Mouse (Mus musculus) hindbrain, embryonic 12.5 days (tissue): ENCODE data around the gene Snx3. TPM values are rescaled to one million over a fixed set of nuclear protein-coding genes. Genes with fewer than 3 reads are reported as not detected.
A peak's percentile ranks its signal among the peaks of the same experiment; 100 is the strongest.

Experiments used
- ATAC-seq: fragments of 200-750 bp; cut with Nextera tagmentation; 2 replicates; pipeline ENCODE4 v1.8.0; 2017; ENCODE audit warnings: moderate TSS enrichment; ENCODE audit not compliant: low FRiP score
- H3K27ac ChIP-seq: fragments of 300-500 bp; sonication (generic); 2 replicates; pipeline ENCODE4 v1.5.1; 2016; ENCODE audit warnings: mild to moderate bottlenecking
- H3K27me3 ChIP-seq: fragments of 300-500 bp; sonication (generic); 2 replicates; pipeline ENCODE4 v1.6.1; 2016; ENCODE audit warnings: mild to moderate bottlenecking
- H3K36me3 ChIP-seq: fragments of 300-500 bp; sonication (generic); 2 replicates; pipeline ENCODE4 v1.6.1; 2016; ENCODE audit warnings: mild to moderate bottlenecking
- H3K4me1 ChIP-seq: fragments of 300-500 bp; sonication (generic); 2 replicates; pipeline ENCODE4 v1.6.1; 2016
- H3K4me2 ChIP-seq: fragments of 300-500 bp; sonication (generic); replicated peaks from 2 replicates; pipeline ENCODE4 v1.6.1; 2016; ENCODE audit warnings: mild to moderate bottlenecking
- H3K4me3 ChIP-seq: fragments of 300-500 bp; sonication (generic); 2 replicates; pipeline ENCODE4 v1.5.1; 2016; ENCODE audit warnings: mild to moderate bottlenecking
- H3K9ac ChIP-seq: fragments of 300-500 bp; sonication (generic); 2 replicates; pipeline ENCODE4 v1.6.1; 2016; ENCODE audit warnings: mild to moderate bottlenecking, moderate library complexity
- H3K9me3 ChIP-seq: fragments of 300-500 bp; sonication (generic); replicated peaks from 2 replicates; pipeline ENCODE4 v1.6.1; 2016; ENCODE audit warnings: mild to moderate bottlenecking
- WGBS: fragments of 180-500 bp; shearing (Covaris S2); methylation state at CpG from one replicate; pipeline ENCODE4 v1.1.7; 2016; 5-methylcytosine and 5-hydroxymethylcytosine counted together
- polyA plus RNA-seq: library from polyadenylated mRNA; unstranded; fragments of >200 nt; fragmentation: Nextera tagmentation; extraction: Ambion mirVana; gene quantifications from 2 replicates; pipeline ENCODE4 v1.2.1, GENCODE M21; 2016

Snx3 gene
- 242 and 249 TPM in 2 replicates for polyA plus RNA-seq

- Histone ChIP-seq H3K27me3 (no peaks in the 10 kb centered on the region), H3K4me3 (peak within 1 kb of the TSS; percentile 88), H3K9ac (peak within 1 kb of the TSS; percentile 95), H3K36me3 (no peaks in the 10 kb centered on the region), H3K4me2 (peak within 1 kb of the TSS; percentile 64), H3K4me1 (peaks cover 2% of the 10 kb centered on the region; the same call in 1 of the 2 replicates), H3K9me3 (no peaks in the 10 kb centered on the region), H3K27ac (peak within 1 kb of the TSS; percentile 97)
- peak; percentile 96 for ATAC-seq
- WGBS: under 1% methylated on average over 68 of the region's 68 CpGs
Observed at GRCm38 (mm10) chr10:42501775-42502348, at the start of gene Snx3. TSS of gene Snx3 (plus strand) at chr10:42502030.

GRCm38 (mm10) chr10:42454266-42454665 lies 47.6 kb upstream of the Snx3 start:
- no peak for ATAC-seq
- H3K27me3 ChIP-seq: no peaks in the 10 kb centered on the region
- no peak overlapping the region for H3K9ac ChIP-seq
- H3K27ac ChIP-seq: no peak overlapping the region
- no peak overlapping the region for H3K4me2 ChIP-seq
- peaks cover 8% of the 10 kb centered on the region; the same call in 1 of the 2 replicates for H3K9me3 ChIP-seq
- peaks cover 2% of the 10 kb centered on the region for H3K4me1 ChIP-seq
- peaks cover 10% of the 10 kb centered on the region; the same call in 1 of the 2 replicates for H3K36me3 ChIP-seq
- 85% methylated on average over 11 of the region's 11 CpGs for WGBS
- H3K4me3 ChIP-seq: no peak overlapping the region

GRCm38 (mm10) chr10:42454690-42455089 lies 47.1 kb upstream of the Snx3 start:
- H3K27ac ChIP-seq: no peak overlapping the region
- no peak overlapping the region for H3K4me3 ChIP-seq
- peaks cover 11% of the 10 kb centered on the region; the same call in 1 of the 2 replicates for H3K9me3 ChIP-seq
- H3K36me3 ChIP-seq: peaks cover 10% of the 10 kb centered on the region; the same call in 1 of the 2 replicates
- 86% methylated on average over 6 of the region's 6 CpGs for WGBS
- no peak overlapping the region for H3K9ac ChIP-seq
- no peak for ATAC-seq
- H3K4me1 ChIP-seq: no peaks in the 10 kb centered on the region
- H3K27me3 ChIP-seq: no peaks in the 10 kb centered on the region
- H3K4me2 ChIP-seq: no peak overlapping the region

- H3K4me3 ChIP-seq: no peak overlapping the region
- WGBS: 82% methylated on average over 5 of the region's 5 CpGs
- ATAC-seq: no peak
Observed at GRCm38 (mm10) chr10:42455981-42456380, 45.8 kb upstream of the Snx3 start.

GRCm38 (mm10) chr10:42457557-42458191 lies 44.2 kb upstream of the Snx3 start:
- Histone ChIP-seq H3K36me3 (peaks cover 9% of the 10 kb centered on the region; the same call in 1 of the 2 replicates), H3K4me1 (no peaks in the 10 kb centered on the region), H3K9me3 (peaks cover 11% of the 10 kb centered on the region; the same call in 1 of the 2 replicates), H3K4me3 (no peak overlapping the region), H3K4me2 (no peak overlapping the region), H3K27me3 (no peaks in the 10 kb centered on the region), H3K27ac (no peak overlapping the region), H3K9ac (no peak overlapping the region)
- 80% methylated on average over 9 of the region's 9 CpGs for WGBS
- ATAC-seq: no peak

More at GRCm38 (mm10) chr10:42455981-42456380, 45.8 kb upstream of the Snx3 start:
- Histone ChIP-seq H3K27me3 (no peaks in the 10 kb centered on the region), H3K27ac (no peak overlapping the region), H3K9me3 (peaks cover 11% of the 10 kb centered on the region; the same call in 1 of the 2 replicates), H3K9ac (no peak overlapping the region), H3K4me2 (no peak overlapping the region), H3K36me3 (peaks cover 10% of the 10 kb centered on the region; the same call in 1 of the 2 replicates), H3K4me1 (no peaks in the 10 kb centered on the region)

- peaks cover 4% of the 10 kb centered on the region; the same call in 1 of the 2 replicates for H3K9me3 ChIP-seq
- H3K4me2 ChIP-seq: no peak overlapping the region
- WGBS: 50% methylated on average over 5 of the region's 5 CpGs
- no peak overlapping the region for H3K9ac ChIP-seq
- H3K4me1 ChIP-seq: no peaks in the 10 kb centered on the region
- H3K27ac ChIP-seq: no peak overlapping the region
- no peaks in the 10 kb centered on the region for H3K27me3 ChIP-seq
- no peaks in the 10 kb centered on the region for H3K36me3 ChIP-seq
- ATAC-seq: no peak
- H3K4me3 ChIP-seq: no peak overlapping the region
Observed at GRCm38 (mm10) chr10:42464224-42464623, 37.6 kb upstream of the Snx3 start.

- no peaks in the 10 kb centered on the region for H3K4me1 ChIP-seq
- no peak overlapping the region for H3K9ac ChIP-seq
- H3K36me3 ChIP-seq: no peaks in the 10 kb centered on the region
- H3K9me3 ChIP-seq: no peaks in the 10 kb centered on the region
- no peaks in the 10 kb centered on the region for H3K27me3 ChIP-seq
- no peak overlapping the region for H3K4me3 ChIP-seq
- no peak overlapping the region for H3K4me2 ChIP-seq
- 76% methylated on average over 14 of the region's 14 CpGs for WGBS
- no peak for ATAC-seq
- no peak overlapping the region for H3K27ac ChIP-seq
Observed at GRCm38 (mm10) chr10:42464805-42465204, 37.0 kb upstream of the Snx3 start.

GRCm38 (mm10) chr10:42474946-42475514 lies 26.8 kb upstream of the Snx3 start:
- no peak for ATAC-seq
- Histone ChIP-seq H3K4me2 (no peak overlapping the region), H3K27ac (no peak overlapping the region), H3K9me3 (no peaks in the 10 kb centered on the region), H3K4me3 (no peak overlapping the region), H3K27me3 (no peaks in the 10 kb centered on the region), H3K36me3 (peaks cover 3% of the 10 kb centered on the region; the same call in 1 of the 2 replicates), H3K9ac (no peak overlapping the region), H3K4me1 (peaks cover 3% of the 10 kb centered on the region; the same call in 1 of the 2 replicates)
- 83% methylated on average over 6 of the region's 6 CpGs for WGBS

- H3K9ac ChIP-seq: no peak overlapping the region
- no peak for ATAC-seq
- peaks cover 3% of the 10 kb centered on the region; the same call in 1 of the 2 replicates for H3K4me1 ChIP-seq
- no peaks in the 10 kb centered on the region for H3K36me3 ChIP-seq
- no peaks in the 10 kb centered on the region for H3K9me3 ChIP-seq
- no peak overlapping the region for H3K27ac ChIP-seq
- H3K4me2 ChIP-seq: no peak overlapping the region
- no peak overlapping the region for H3K4me3 ChIP-seq
- H3K27me3 ChIP-seq: no peaks in the 10 kb centered on the region
- WGBS: 97% methylated on average over 10 of the region's 10 CpGs
Observed at GRCm38 (mm10) chr10:42476774-42477475, 24.9 kb upstream of the Snx3 start.

- Histone ChIP-seq H3K27ac (peak overlapping the region; percentile 88), H3K4me3 (peak overlapping the region; percentile 63), H3K4me1 (peaks cover 3% of the 10 kb centered on the region; the same call in 1 of the 2 replicates), H3K9ac (peak overlapping the region; percentile 76), H3K36me3 (no peaks in the 10 kb centered on the region), H3K9me3 (no peaks in the 10 kb centered on the region), H3K27me3 (no peaks in the 10 kb centered on the region), H3K4me2 (peak overlapping the region; percentile 64)
- ATAC-seq: peak; percentile 47
- WGBS: 12% methylated on average over 25 of the region's 25 CpGs
Observed at GRCm38 (mm10) chr10:42477550-42478340, 24.1 kb upstream of the Snx3 start.

- no peaks in the 10 kb centered on the region for H3K27me3 ChIP-seq
- H3K4me3 ChIP-seq: peak within 1 kb of the TSS; percentile 63
- peak within 1 kb of the TSS; percentile 64 for H3K4me2 ChIP-seq
- ATAC-seq: peak; percentile 95
- H3K27ac ChIP-seq: peak within 1 kb of the TSS; percentile 88
- under 1% methylated on average over 29 of the region's 29 CpGs for WGBS
- H3K4me1 ChIP-seq: peaks cover 3% of the 10 kb centered on the region; the same call in 1 of the 2 replicates
- H3K9ac ChIP-seq: peak within 1 kb of the TSS; percentile 76
- H3K36me3 ChIP-seq: no peaks in the 10 kb centered on the region
- H3K9me3 ChIP-seq: no peaks in the 10 kb centered on the region
Observed at GRCm38 (mm10) chr10:42478341-42478720, 23.5 kb upstream of the Snx3 start, which contains the start of gene Afg1l. TSS of gene Afg1l (minus strand) at chr10:42478565.
